Mouse (Mus musculus): ENCODE results near the gene Clec1b.

Clec1b gene

GRCm38 (mm10) chr6:129414177-129414576 is 17.1 kb downstream of the Clec1b start:
- DNase-seq, result no peak

GRCm38 (mm10) chr6:129422311-129422710 is 25.2 kb downstream of the Clec1b start:
- no peak for DNase-seq

GRCm38 (mm10) chr6:129423040-129423733 is 26.1 kb downstream of the Clec1b start:
- DNase-seq, result peak; percentile 83

- peak; percentile 98 for DNase-seq
These were observed 26.6 kb downstream of the Clec1b start for GRCm38 (mm10) chr6:129423734-129424072.

GRCm38 (mm10) chr6:129425217-129425616 is 28.1 kb downstream of the Clec1b start:
- DNase-seq, result no peak

- DNase-seq, result peak; percentile 98
These were observed 28.7 kb downstream of the Clec1b start for GRCm38 (mm10) chr6:129425812-129426211.

- no peak for DNase-seq
These were observed 30.2 kb downstream of the Clec1b start for GRCm38 (mm10) chr6:129427281-129427680.

GRCm38 (mm10) chr6:129434239-129434638 is 37.1 kb downstream of the Clec1b start:
- peak; percentile 92 for DNase-seq

- no peak for DNase-seq
These were observed 38.9 kb downstream of the Clec1b start for GRCm38 (mm10) chr6:129436025-129436424.

GRCm38 (mm10) chr6:129438033-129438432 is 40.9 kb downstream of the Clec1b start:
- DNase-seq, result no peak

GRCm38 (mm10) chr6:129449743-129450142 is 52.6 kb downstream of the Clec1b start:
- DNase-seq, result peak; percentile 97

- peak; percentile 97 for DNase-seq
These were observed 54.4 kb downstream of the Clec1b start, which contains the start of gene Clec1a for GRCm38 (mm10) chr6:129451411-129452039. Clec1a (minus strand) TSS chr6:129452000.

Data from heart, adult 11 months (tissue).